Mouse (Mus musculus) midbrain, embryonic 10.5 days (tissue): ENCODE measurements at regions not wholly inside any gene's neighbourhood (a gene's known extent, or its start where the extent isn't known, plus 50 kb on each side); places are given as distances from the start of the nearest gene placed in this dataset.

Source experiments
- DNase-seq: peaks from one replicate; pipeline ENCODE4 v3.0.0-alpha.2; 2017; ENCODE audit warnings: low spot score
- H3K27ac ChIP-seq: fragments of 300-500 bp; sonication (generic); replicated peaks from 2 replicates; pipeline ENCODE4 v1.5.1; 2016; ENCODE audit warnings: mild to moderate bottlenecking
- H3K27me3 ChIP-seq: fragments of 300-500 bp; sonication (generic); 2 replicates; pipeline ENCODE4 v1.6.1; 2016; ENCODE audit warnings: low read depth, mild to moderate bottlenecking; ENCODE audit not compliant: poor library complexity, severe bottlenecking
- H3K36me3 ChIP-seq: fragments of 300-500 bp; sonication (generic); 2 replicates; pipeline ENCODE4 v1.6.1; 2016; ENCODE audit warnings: mild to moderate bottlenecking, moderate library complexity
- H3K4me1 ChIP-seq: fragments of 300-500 bp; sonication (generic); 2 replicates; pipeline ENCODE4 v1.6.1; 2016
- H3K4me3 ChIP-seq: fragments of 300-500 bp; sonication (generic); 2 replicates; pipeline ENCODE4 v1.5.1; 2016; ENCODE audit warnings: mild to moderate bottlenecking, moderate library complexity
- H3K9me3 ChIP-seq: fragments of 300-500 bp; sonication (generic); replicated peaks from 2 replicates; pipeline ENCODE4 v1.6.1; 2016; ENCODE audit warnings: mild to moderate bottlenecking
- WGBS: fragments of 180-500 bp; shearing (Covaris S2); methylation state at CpG from one replicate; pipeline ENCODE4 v1.1.7; 2016; 5-methylcytosine and 5-hydroxymethylcytosine counted together

DNA sequence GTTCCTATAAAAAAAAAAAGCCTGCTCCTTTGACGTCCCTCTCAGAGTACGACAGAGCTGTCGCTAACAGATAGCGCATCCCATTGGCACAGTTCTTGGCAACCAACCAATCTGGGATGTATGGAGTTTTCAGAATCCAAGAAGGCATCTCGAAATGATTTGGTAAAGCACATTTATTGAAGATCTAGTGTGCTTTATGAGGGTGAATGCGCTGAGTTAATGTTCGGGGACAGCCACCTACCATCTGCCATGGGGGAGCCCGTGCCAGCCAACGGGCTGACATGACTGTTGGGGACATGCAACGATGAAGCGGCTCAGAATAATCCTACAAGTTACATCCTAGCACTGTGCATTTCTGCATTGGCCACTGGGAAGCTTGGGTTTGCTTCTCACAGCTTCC is 208.4 kb upstream of the Fam19a5 start:
- H3K36me3 ChIP-seq, result no peaks in the 10 kb centered on the region
- H3K27ac ChIP-seq, result no peak overlapping the region
- no peaks in the 10 kb centered on the region for H3K27me3 ChIP-seq
- 92% methylated on average over 11 of the region's 11 CpGs for WGBS
- H3K4me3 ChIP-seq, result no peak overlapping the region
- peaks cover 19% of the 10 kb centered on the region for H3K4me1 ChIP-seq
- DNase-seq, result no peak
- H3K9me3 ChIP-seq, result no peaks in the 10 kb centered on the region

- DNase-seq, result no peak
- Histone ChIP-seq H3K27ac (no peak overlapping the region), H3K36me3 (no peaks in the 10 kb centered on the region), H3K4me3 (no peak overlapping the region), H3K9me3 (no peaks in the 10 kb centered on the region), H3K27me3 (no peaks in the 10 kb centered on the region), H3K4me1 (peaks cover 5% of the 10 kb centered on the region; the same call in 1 of the 2 replicates)
- WGBS, result 50% methylated on average over 3 of the region's 3 CpGs
These were observed 204.2 kb upstream of the Fam19a5 start for GRCm38 (mm10) chr15:87339904-87340303.

- H3K27ac ChIP-seq, result no peak overlapping the region
- peaks cover 5% of the 10 kb centered on the region; the same call in 1 of the 2 replicates for H3K4me1 ChIP-seq
- WGBS, result 81% methylated on average over 1 of the region's 1 CpGs
- H3K9me3 ChIP-seq, result no peaks in the 10 kb centered on the region
- no peaks in the 10 kb centered on the region for H3K36me3 ChIP-seq
- no peaks in the 10 kb centered on the region for H3K27me3 ChIP-seq
- H3K4me3 ChIP-seq, result no peak overlapping the region
- DNase-seq, result no peak
These were observed 201.4 kb upstream of the Fam19a5 start for GRCm38 (mm10) chr15:87342656-87343055.

GRCm38 (mm10) chr15:87345826-87346225 is 198.3 kb upstream of the Fam19a5 start:
- Histone ChIP-seq H3K27ac (no peak overlapping the region), H3K4me1 (0 out of 2 replicates have a peak, but pooled peaks cover 9% of the 10 kb centered on the region), H3K27me3 (no peaks in the 10 kb centered on the region), H3K36me3 (no peaks in the 10 kb centered on the region), H3K9me3 (no peaks in the 10 kb centered on the region), H3K4me3 (no peak overlapping the region)
- no peak for DNase-seq
- 71% methylated on average over 3 of the region's 3 CpGs for WGBS

GRCm38 (mm10) chr15:87349533-87350247 is 194.4 kb upstream of the Fam19a5 start:
- no peaks in the 10 kb centered on the region for H3K36me3 ChIP-seq
- H3K27me3 ChIP-seq, result no peaks in the 10 kb centered on the region
- no peak overlapping the region for H3K4me3 ChIP-seq
- H3K9me3 ChIP-seq, result no peaks in the 10 kb centered on the region
- peak overlapping the region; percentile 57; the same call in 1 of the 2 replicates for H3K27ac ChIP-seq
- DNase-seq, result no peak
- H3K4me1 ChIP-seq, result 0 out of 2 replicates have a peak, but pooled peaks cover 9% of the 10 kb centered on the region
- WGBS, result 66% methylated on average over 11 of the region's 11 CpGs

DNA sequence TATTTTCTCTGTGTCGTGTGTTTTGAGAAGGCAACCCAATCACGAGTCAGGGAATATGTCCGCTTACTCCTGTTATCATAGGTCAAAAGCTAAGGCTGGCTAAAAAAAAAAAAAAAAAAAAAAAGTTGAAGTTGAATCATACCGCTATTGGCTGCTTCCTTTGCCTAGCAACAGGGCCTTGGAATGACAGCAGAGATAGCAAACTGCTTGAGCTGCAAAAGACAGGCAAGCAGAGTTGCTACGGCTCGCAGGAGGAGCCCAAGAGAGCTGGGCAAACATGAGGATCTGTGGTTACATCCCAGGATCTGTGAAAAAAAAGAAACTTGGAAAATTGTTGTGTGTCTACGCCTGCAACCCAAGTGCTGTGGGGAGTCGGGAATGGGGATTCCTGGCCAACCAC is 191.3 kb upstream of the Fam19a5 start:
- DNase-seq, result no peak
- H3K4me3 ChIP-seq, result no peak overlapping the region
- no peaks in the 10 kb centered on the region for H3K9me3 ChIP-seq
- H3K36me3 ChIP-seq, result no peaks in the 10 kb centered on the region
- H3K27ac ChIP-seq, result no peak overlapping the region
- H3K4me1 ChIP-seq, result 0 out of 2 replicates have a peak, but pooled peaks cover 9% of the 10 kb centered on the region
- WGBS, result 83% methylated on average over 8 of the region's 8 CpGs
- H3K27me3 ChIP-seq, result no peaks in the 10 kb centered on the region

- 94% methylated on average over 11 of the region's 11 CpGs for WGBS
- no peak for DNase-seq
- Histone ChIP-seq H3K36me3 (no peaks in the 10 kb centered on the region), H3K4me1 (0 out of 2 replicates have a peak, but pooled peaks cover 9% of the 10 kb centered on the region), H3K9me3 (no peaks in the 10 kb centered on the region), H3K27ac (no peak overlapping the region), H3K4me3 (no peak overlapping the region), H3K27me3 (no peaks in the 10 kb centered on the region)
These were observed 190.2 kb upstream of the Fam19a5 start for GRCm38 (mm10) chr15:87353886-87354285.

GRCm38 (mm10) chr15:87360457-87360856 is 183.6 kb upstream of the Fam19a5 start:
- no peak for DNase-seq
- no peaks in the 10 kb centered on the region for H3K4me1 ChIP-seq
- H3K9me3 ChIP-seq, result no peaks in the 10 kb centered on the region
- no peak overlapping the region for H3K4me3 ChIP-seq
- no peak overlapping the region for H3K27ac ChIP-seq
- no peaks in the 10 kb centered on the region for H3K36me3 ChIP-seq
- H3K27me3 ChIP-seq, result no peaks in the 10 kb centered on the region
- WGBS, result 80% methylated on average over 3 of the region's 3 CpGs

DNA sequence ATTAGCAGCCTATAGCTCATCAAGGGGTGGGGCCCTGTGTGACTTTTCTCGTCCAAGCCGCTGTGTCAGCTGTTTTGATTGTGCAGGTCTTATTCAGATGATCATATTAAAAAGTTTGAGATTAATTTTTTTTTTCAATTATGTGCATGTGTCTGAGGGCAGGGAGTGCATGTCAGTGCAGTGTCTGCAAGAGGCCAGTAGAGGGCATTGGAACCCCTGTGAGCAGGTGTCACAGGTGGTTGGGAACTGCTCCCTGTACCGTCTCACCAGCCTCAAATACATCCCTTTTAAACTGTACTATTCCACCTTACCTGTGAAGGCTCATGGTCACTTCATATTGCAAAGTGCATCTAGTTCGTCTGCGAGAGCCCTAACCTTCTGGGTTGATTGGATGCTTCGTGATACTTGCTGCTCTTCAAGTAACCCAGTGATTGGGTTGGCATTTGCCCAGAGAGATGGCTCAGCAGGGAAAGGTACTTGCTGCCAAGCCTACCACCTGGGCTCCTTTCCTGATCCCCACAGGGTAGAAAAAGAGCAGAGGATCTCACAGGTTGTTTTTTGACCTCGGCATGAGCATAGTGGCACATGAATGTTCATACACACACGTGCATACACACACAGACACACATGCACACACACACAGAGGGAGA is 178.3 kb upstream of the Fam19a5 start:
- Histone ChIP-seq H3K4me3 (no peak overlapping the region), H3K27ac (no peak overlapping the region), H3K27me3 (no peaks in the 10 kb centered on the region), H3K36me3 (no peaks in the 10 kb centered on the region), H3K9me3 (no peaks in the 10 kb centered on the region; the same call in 1 of the 2 replicates), H3K4me1 (no peaks in the 10 kb centered on the region)
- no peak for DNase-seq
- 46% methylated on average over 8 of the region's 8 CpGs for WGBS

DNA sequence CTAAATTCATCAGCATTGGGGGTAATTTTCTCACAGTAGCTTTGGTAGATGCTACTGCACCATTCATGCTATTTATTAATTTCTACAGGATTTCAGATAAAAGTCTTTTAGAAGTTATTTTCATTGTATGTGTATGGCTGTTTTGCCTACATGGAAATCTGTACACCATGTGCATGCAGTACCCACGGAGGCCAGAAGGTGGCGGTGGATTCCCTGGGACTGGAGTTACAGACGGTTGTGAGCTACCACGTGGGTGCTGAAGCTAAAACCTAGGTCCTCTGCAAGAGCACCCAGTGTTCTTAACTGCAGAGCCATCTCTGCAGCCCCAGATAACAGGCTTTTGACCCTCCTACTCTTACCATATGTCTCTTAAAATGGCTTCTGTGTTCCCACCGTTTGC is 176.7 kb upstream of the Fam19a5 start:
- Histone ChIP-seq H3K4me3 (no peak overlapping the region), H3K36me3 (no peaks in the 10 kb centered on the region), H3K27ac (no peak overlapping the region), H3K9me3 (no peaks in the 10 kb centered on the region; the same call in 1 of the 2 replicates), H3K4me1 (no peaks in the 10 kb centered on the region), H3K27me3 (no peaks in the 10 kb centered on the region)
- WGBS, result 44% methylated on average over 5 of the region's 5 CpGs
- DNase-seq, result no peak

GRCm38 (mm10) chr15:87369381-87369780 is 174.7 kb upstream of the Fam19a5 start:
- 95% methylated on average over 3 of the region's 3 CpGs for WGBS
- Histone ChIP-seq H3K9me3 (no peaks in the 10 kb centered on the region; the same call in 1 of the 2 replicates), H3K27ac (no peak overlapping the region), H3K4me3 (no peak overlapping the region), H3K4me1 (no peaks in the 10 kb centered on the region), H3K36me3 (no peaks in the 10 kb centered on the region), H3K27me3 (no peaks in the 10 kb centered on the region)
- no peak for DNase-seq

DNA sequence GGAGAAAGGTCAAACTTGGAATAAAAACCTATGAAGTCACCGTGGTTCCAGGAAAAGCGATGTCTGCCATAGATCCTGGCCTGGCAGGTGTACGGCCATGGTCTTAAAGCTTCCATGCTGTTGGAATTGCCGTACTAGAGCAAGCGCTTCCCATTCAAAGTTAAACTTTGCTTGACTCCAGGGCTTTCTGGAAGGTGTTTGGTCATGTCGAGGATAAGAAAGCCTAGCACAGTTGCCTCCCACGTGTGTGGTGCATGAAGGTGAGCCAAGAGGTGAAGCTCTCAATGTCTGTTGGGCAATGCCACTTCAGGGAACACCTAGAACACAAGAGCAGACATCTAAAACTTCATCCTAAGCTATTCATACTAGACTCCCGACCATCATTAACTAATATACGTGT is 174.3 kb upstream of the Fam19a5 start:
- DNase-seq, result no peak
- 89% methylated on average over 9 of the region's 9 CpGs for WGBS
- no peak overlapping the region for H3K4me3 ChIP-seq
- H3K36me3 ChIP-seq, result no peaks in the 10 kb centered on the region
- H3K27ac ChIP-seq, result no peak overlapping the region
- H3K27me3 ChIP-seq, result no peaks in the 10 kb centered on the region
- H3K9me3 ChIP-seq, result no peaks in the 10 kb centered on the region; the same call in 1 of the 2 replicates
- no peaks in the 10 kb centered on the region for H3K4me1 ChIP-seq

- no peak for DNase-seq
- H3K36me3 ChIP-seq, result no peaks in the 10 kb centered on the region
- H3K4me1 ChIP-seq, result no peaks in the 10 kb centered on the region
- WGBS, result 78% methylated on average over 7 of the region's 7 CpGs
- no peaks in the 10 kb centered on the region; the same call in 1 of the 2 replicates for H3K9me3 ChIP-seq
- H3K27ac ChIP-seq, result no peak overlapping the region
- no peaks in the 10 kb centered on the region for H3K27me3 ChIP-seq
- H3K4me3 ChIP-seq, result no peak overlapping the region
These were observed 173.3 kb upstream of the Fam19a5 start for GRCm38 (mm10) chr15:87370761-87371160.
